Mouse (Mus musculus) stomach, embryonic 15.5 days (tissue): ENCODE data around the gene Emp1. TPM values are rescaled to one million over a fixed set of nuclear protein-coding genes. Genes with fewer than 3 reads are reported as not detected.

Source experiments
- ATAC-seq: fragments of 200-750 bp; cut with Nextera tagmentation; 2 replicates; pipeline ENCODE4 v1.8.0; 2017; ENCODE audit warnings: low read depth, moderate number of reproducible peaks, moderate TSS enrichment; ENCODE audit not compliant: insufficient read depth, low FRiP score
- H3K27ac ChIP-seq: fragments of 300-500 bp; sonication (generic); 2 replicates; pipeline ENCODE4 v1.5.1; 2015; ENCODE audit warnings: mild to moderate bottlenecking, inconsistent platforms
- H3K27me3 ChIP-seq: fragments of 300-500 bp; sonication (generic); replicated peaks from 2 replicates; pipeline ENCODE4 v1.6.1; 2015; ENCODE audit warnings: inconsistent platforms
- H3K36me3 ChIP-seq: fragments of 300-500 bp; sonication (generic); 2 replicates; pipeline ENCODE4 v1.6.1; 2015; ENCODE audit warnings: inconsistent platforms
- H3K4me1 ChIP-seq: fragments of 300-500 bp; sonication (generic); 2 replicates; pipeline ENCODE4 v1.6.1; 2015; ENCODE audit warnings: inconsistent platforms
- H3K4me2 ChIP-seq: fragments of 300-500 bp; sonication (generic); 2 replicates; pipeline ENCODE4 v1.6.1; 2015; ENCODE audit warnings: mild to moderate bottlenecking, inconsistent platforms
- H3K4me3 ChIP-seq: fragments of 300-500 bp; sonication (generic); replicated peaks from 2 replicates; pipeline ENCODE4 v1.5.1; 2015; ENCODE audit warnings: inconsistent platforms
- H3K9ac ChIP-seq: fragments of 300-500 bp; sonication (generic); 2 replicates; pipeline ENCODE4 v1.6.1; 2015; ENCODE audit warnings: inconsistent platforms
- H3K9me3 ChIP-seq: fragments of 300-500 bp; sonication (generic); 2 replicates; pipeline ENCODE4 v1.6.1; 2016; ENCODE audit warnings: inconsistent platforms
- WGBS: fragments of 180-500 bp; shearing (Covaris S2); methylation state at CpG from one replicate; pipeline ENCODE4 v1.1.7; 2015; 5-methylcytosine and 5-hydroxymethylcytosine counted together
- polyA plus RNA-seq: library from polyadenylated mRNA; unstranded; fragments of >200 nt; fragmentation: Nextera tagmentation; extraction: Ambion mirVana; gene quantifications from 2 replicates; pipeline ENCODE4 v1.2.1, GENCODE M21; 2015

Emp1 gene
- polyA plus RNA-seq, 1 experiment from 2014 or later = 112 TPM

GRCm38 (mm10) chr6:135418223-135418824 is 56.0 kb downstream of the Emp1 start:
- no peak overlapping the region for H3K27ac ChIP-seq
- H3K4me2 ChIP-seq = no peak overlapping the region
- H3K27me3 ChIP-seq = no peaks in the 10 kb centered on the region
- no peaks in the 10 kb centered on the region for H3K4me1 ChIP-seq
- H3K9me3 ChIP-seq = no peaks in the 10 kb centered on the region
- H3K4me3 ChIP-seq = no peak overlapping the region
- no peaks in the 10 kb centered on the region for H3K36me3 ChIP-seq
- no peak for ATAC-seq
- 64% methylated on average over 8 of the region's 8 CpGs for WGBS
- H3K9ac ChIP-seq = no peak overlapping the region

DNA sequence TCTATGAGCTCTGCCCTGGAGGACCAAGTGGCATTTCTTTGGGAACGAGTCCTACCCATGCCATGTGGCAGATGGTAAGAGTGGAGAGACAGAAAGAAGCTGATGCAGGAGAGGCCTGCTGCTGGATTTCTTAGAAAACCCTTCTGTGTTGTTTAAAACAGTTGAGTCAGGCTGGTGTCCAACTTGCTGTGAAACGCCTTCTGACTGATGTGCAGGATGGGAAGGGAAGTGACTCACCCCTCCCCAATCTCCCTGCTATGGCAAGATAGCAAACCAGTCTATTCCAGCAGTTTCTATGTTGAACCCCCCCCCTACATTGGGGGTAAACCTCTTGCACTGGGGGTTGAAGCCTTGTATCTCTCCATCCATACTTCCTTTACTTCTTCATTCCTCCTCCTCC is 65.9 kb downstream of the Emp1 start:
- no peaks in the 10 kb centered on the region for H3K4me1 ChIP-seq
- H3K36me3 ChIP-seq = no peaks in the 10 kb centered on the region
- H3K27ac ChIP-seq = no peak overlapping the region
- H3K9ac ChIP-seq = no peak overlapping the region
- no peak overlapping the region for H3K4me2 ChIP-seq
- 65% methylated on average over 2 of the region's 2 CpGs for WGBS
- no peaks in the 10 kb centered on the region for H3K9me3 ChIP-seq
- no peaks in the 10 kb centered on the region for H3K27me3 ChIP-seq
- no peak for ATAC-seq
- H3K4me3 ChIP-seq = no peak overlapping the region

DNA sequence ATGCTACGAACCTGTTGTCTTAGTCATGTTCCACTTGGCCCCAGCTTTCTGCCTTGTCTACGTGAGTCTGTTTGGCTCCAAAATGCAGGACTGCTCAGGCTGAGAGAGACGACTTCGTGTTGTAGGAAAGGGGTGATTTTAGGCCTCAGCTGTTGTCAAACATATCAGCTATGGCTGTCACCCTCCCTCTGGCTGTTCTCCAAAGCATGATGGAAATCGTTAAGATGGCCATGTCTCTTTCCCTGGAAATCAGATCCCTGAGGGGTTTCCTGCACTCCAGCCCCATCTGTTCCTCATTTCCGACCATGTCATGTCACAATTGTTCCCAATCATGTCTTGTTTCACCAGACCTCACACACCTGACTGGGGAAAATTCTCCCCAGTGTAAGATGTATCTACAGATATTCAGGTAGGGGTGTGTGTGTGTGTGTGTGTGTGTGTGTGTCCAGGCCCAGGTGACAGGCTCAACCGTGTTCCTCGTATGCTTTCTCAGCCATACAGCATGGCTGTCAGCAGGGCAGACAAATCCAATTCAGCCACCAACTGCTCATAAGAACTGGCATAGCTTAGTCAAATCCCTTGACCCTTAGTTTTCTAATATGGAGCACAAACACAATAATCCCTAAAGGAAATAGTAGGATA is 67.0 kb downstream of the Emp1 start:
- 63% methylated on average over 8 of the region's 8 CpGs for WGBS
- Histone ChIP-seq H3K36me3 (no peaks in the 10 kb centered on the region), H3K27ac (no peak overlapping the region), H3K4me1 (no peaks in the 10 kb centered on the region), H3K27me3 (no peaks in the 10 kb centered on the region), H3K4me2 (no peak overlapping the region), H3K9me3 (no peaks in the 10 kb centered on the region), H3K4me3 (no peak overlapping the region), H3K9ac (no peak overlapping the region)
- no peak for ATAC-seq

- Histone ChIP-seq H3K27me3 (no peaks in the 10 kb centered on the region), H3K4me1 (no peaks in the 10 kb centered on the region), H3K36me3 (no peaks in the 10 kb centered on the region), H3K4me3 (no peak overlapping the region), H3K9ac (no peak overlapping the region), H3K4me2 (no peak overlapping the region), H3K9me3 (no peaks in the 10 kb centered on the region), H3K27ac (no peak overlapping the region)
- ATAC-seq = no peak
- 76% methylated on average over 8 of the region's 8 CpGs for WGBS
Measured at GRCm38 (mm10) chr6:135430441-135430970, 68.2 kb downstream of the Emp1 start.

Other genes starting within 250 kb of the Emp1 start
- not detected in 2 replicates for gene Gprc5d, start 244.3 kb upstream of the Emp1 start, polyA plus RNA-seq
- gene Fam234b, start 164.6 kb upstream of the Emp1 start, polyA plus RNA-seq = 29.7 and 34.3 TPM in 2 replicates
- 27.6 and 32.2 TPM in 2 replicates for gene Hebp1, start 164.5 kb upstream of the Emp1 start, polyA plus RNA-seq
- gene Gsg1, start 108.2 kb upstream of the Emp1 start, polyA plus RNA-seq = 0.17 and 0.72 TPM in 2 replicates
- gene Pbp2, start 52.1 kb upstream of the Emp1 start, polyA plus RNA-seq = 1.0 and 4.0 TPM in 2 replicates